Mouse (Mus musculus) MEL (cell line): Measurements from ENCODE around the gene Itga9. TPM values are rescaled to one million over a fixed set of nuclear protein-coding genes. Genes with fewer than 3 reads are reported as not detected.

Experiments used
- DNase-seq: peaks from one replicate; pipeline ENCODE4 v3.0.0; 2011; ENCODE audit warnings: low read depth, low spot score
- H3K27ac ChIP-seq: 2 replicates; pipeline ENCODE4 v1.5.1; 2012; ENCODE audit warnings: low read depth, mild to moderate bottlenecking, control low read depth, low read length, moderate library complexity; ENCODE audit not compliant: control insufficient read depth
- H3K27me3 ChIP-seq, 2 experiments: fragments of 150-350 bp in 1 of 2; sonication (generic) in 1 of 2; 2 replicates each; pipeline ENCODE4 v1.6.1; 2012; ENCODE audit warnings: low read length in 2 of 2, mild to moderate bottlenecking in 2 of 2, improper control_type of control experiment in 1 of 2, moderate library complexity in 1 of 2; ENCODE audit not compliant: insufficient read depth in 2 of 2, control insufficient read depth in 1 of 2
- H3K36me3 ChIP-seq, 2 experiments: 2 replicates each; pipeline ENCODE4 v1.6.1; 2012 to 2014; ENCODE audit warnings: low read length in 2 of 2, improper control_type of control experiment in 1 of 2, inconsistent platforms in 1 of 2, mild to moderate bottlenecking in 1 of 2; ENCODE audit not compliant: insufficient read depth in 2 of 2, control insufficient read depth in 1 of 2
- H3K4me1 ChIP-seq, 2 experiments: fragments of 150-350 bp in 1 of 2; sonication (generic) in 1 of 2; 2 replicates each; pipeline ENCODE4 v1.6.1; 2012; ENCODE audit warnings: low read length in 2 of 2, improper control_type of control experiment in 1 of 2, mild to moderate bottlenecking in 1 of 2; ENCODE audit not compliant: insufficient read depth in 2 of 2, control insufficient read depth in 1 of 2
- H3K4me3 ChIP-seq, 2 experiments: fragments of 150-350 bp in 1 of 2; sonication (generic) in 1 of 2; 2 replicates each; pipeline ENCODE4 v1.5.1; 2012; ENCODE audit warnings: low read depth in 2 of 2, low read length in 2 of 2, mild to moderate bottlenecking in 2 of 2, moderate library complexity in 2 of 2, control low read depth in 1 of 2, improper control_type of control experiment in 1 of 2; ENCODE audit not compliant: control insufficient read depth in 1 of 2, insufficient read depth in 1 of 2
- H3K79me2 ChIP-seq: 2 replicates; pipeline ENCODE4 v1.6.1; 2012; ENCODE audit warnings: mild to moderate bottlenecking, low read length, moderate library complexity; ENCODE audit not compliant: control insufficient read depth, poor library complexity, insufficient read depth
- H3K9ac ChIP-seq: 2 replicates; pipeline ENCODE4 v1.6.1; 2012; ENCODE audit warnings: low read depth, mild to moderate bottlenecking, control low read depth, low read length, moderate library complexity; ENCODE audit not compliant: control insufficient read depth, poor library complexity, severe bottlenecking
- H3K9me3 ChIP-seq: fragments of 150-350 bp; sonication (generic); replicated peaks from 2 replicates; pipeline ENCODE4 v1.6.1; 2012; ENCODE audit warnings: mild to moderate bottlenecking, low read length, improper control_type of control experiment, moderate library complexity; ENCODE audit not compliant: insufficient read depth
- BHLHE40 ChIP-seq: IDR thresholded peaks from 2 replicates; pipeline ENCODE4 v1.6.1; 2012; ENCODE audit warnings: low read depth, mild to moderate bottlenecking, inconsistent platforms, low read length, improper control_type of control experiment, borderline replicate concordance
- CHD1 ChIP-seq: IDR thresholded peaks from 2 replicates; pipeline ENCODE4 v1.6.1; 2012; ENCODE audit warnings: low read depth, mild to moderate bottlenecking, inconsistent platforms, low read length, improper control_type of control experiment
- CHD2 ChIP-seq: IDR thresholded peaks from 2 replicates; pipeline ENCODE4 v1.6.1; 2011; ENCODE audit warnings: low read length, improper control_type of control experiment
- CTCF ChIP-seq, 3 experiments: IDR thresholded peaks in 2 of 3; conservative IDR thresholded peaks in 1 of 3; 2 replicates each; pipeline ENCODE4 v1.5.1; 2011 to 2012; ENCODE audit warnings: low read length in 3 of 3, low read depth in 2 of 3, mild to moderate bottlenecking in 2 of 3, improper control_type of control experiment in 1 of 3, inconsistent platforms in 1 of 3, mixed read lengths in 1 of 3, moderate library complexity in 1 of 3; ENCODE audit not compliant: control insufficient read depth in 1 of 3, insufficient read depth in 1 of 3, poor library complexity in 1 of 3, severe bottlenecking in 1 of 3
- E2F4 ChIP-seq: IDR thresholded peaks from 2 replicates; pipeline ENCODE4 v1.6.1; 2011; ENCODE audit warnings: low read depth, low read length, improper control_type of control experiment, borderline replicate concordance
- EP300 ChIP-seq, 2 experiments: IDR thresholded peaks; 2 replicates each; pipeline ENCODE4 v1.6.1; 2011; ENCODE audit warnings: improper control_type of control experiment in 2 of 2, low read length in 2 of 2, low read depth in 1 of 2, mild to moderate bottlenecking in 1 of 2
- ETS1 ChIP-seq: IDR thresholded peaks from 2 replicates; pipeline ENCODE4 v1.6.1; 2012; ENCODE audit warnings: low read depth, mild to moderate bottlenecking, inconsistent platforms, low read length, improper control_type of control experiment, moderate library complexity
- GABPA ChIP-seq: IDR thresholded peaks from 2 replicates; pipeline ENCODE4 v1.6.1; 2012; ENCODE audit warnings: low read depth, mild to moderate bottlenecking, inconsistent platforms, low read length, improper control_type of control experiment, moderate library complexity
- HCFC1 ChIP-seq: IDR thresholded peaks from 2 replicates; pipeline ENCODE4 v1.6.1; 2012; ENCODE audit warnings: low read depth, mild to moderate bottlenecking, inconsistent platforms, low read length, improper control_type of control experiment, moderate library complexity
- JUND ChIP-seq: IDR thresholded peaks from 2 replicates; pipeline ENCODE4 v1.6.1; 2011; ENCODE audit warnings: low read depth, mild to moderate bottlenecking, improper control_type of control experiment, low read length
- KAT2A ChIP-seq: conservative IDR thresholded peaks from 2 replicates; pipeline ENCODE4 v1.6.1; 2012; ENCODE audit warnings: low read depth, low read length, improper control_type of control experiment, inconsistent platforms
- MAX ChIP-seq: IDR thresholded peaks from 2 replicates; pipeline ENCODE4 v1.6.1; 2011; ENCODE audit warnings: low read length, improper control_type of control experiment
- MAZ ChIP-seq: IDR thresholded peaks from 2 replicates; pipeline ENCODE4 v1.6.1; 2012; ENCODE audit warnings: low read depth, mild to moderate bottlenecking, inconsistent platforms, low read length, improper control_type of control experiment
- MEF2A ChIP-seq: IDR thresholded peaks from 2 replicates; pipeline ENCODE4 v1.6.1; 2014; ENCODE audit warnings: low read depth, mild to moderate bottlenecking, inconsistent platforms, low read length, improper control_type of control experiment; ENCODE audit not compliant: poor library complexity, insufficient replicate concordance, severe bottlenecking; ENCODE audit errors: extremely low read depth
- MXI1 ChIP-seq: IDR thresholded peaks from 2 replicates; pipeline ENCODE4 v1.6.1; 2011; ENCODE audit warnings: mild to moderate bottlenecking, low read depth, low read length, improper control_type of control experiment
- MYC ChIP-seq: IDR thresholded peaks from 2 replicates; pipeline ENCODE4 v1.6.1; 2011; ENCODE audit warnings: low read depth, mild to moderate bottlenecking, low read length, improper control_type of control experiment, moderate library complexity
- NRF1 ChIP-seq: IDR thresholded peaks from 2 replicates; pipeline ENCODE4 v1.6.1; 2014; ENCODE audit warnings: low read depth, mild to moderate bottlenecking, inconsistent platforms, low read length, improper control_type of control experiment, moderate library complexity; ENCODE audit not compliant: poor library complexity, insufficient read depth, severe bottlenecking
- POLR2AphosphoS2 ChIP-seq: IDR thresholded peaks from 2 replicates; pipeline ENCODE4 v1.6.1; 2011; ENCODE audit warnings: low read length, improper control_type of control experiment
- POLR2AphosphoS5 ChIP-seq: IDR thresholded peaks from 2 replicates; pipeline ENCODE4 v1.6.1; 2012; ENCODE audit warnings: low read depth, borderline replicate concordance, mild to moderate bottlenecking, inconsistent platforms, low read length, moderate library complexity, mixed read lengths
- RAD21 ChIP-seq: IDR thresholded peaks from 2 replicates; pipeline ENCODE4 v1.6.1; 2011; ENCODE audit warnings: mild to moderate bottlenecking, low read depth, low read length, improper control_type of control experiment
- RCOR1 ChIP-seq: IDR thresholded peaks from 2 replicates; pipeline ENCODE4 v1.6.1; 2012; ENCODE audit warnings: low read depth, mild to moderate bottlenecking, inconsistent platforms, low read length, improper control_type of control experiment
- SIN3A ChIP-seq: IDR thresholded peaks from 2 replicates; pipeline ENCODE4 v1.6.1; 2012; ENCODE audit warnings: low read length, improper control_type of control experiment, inconsistent platforms
- SMC3 ChIP-seq: IDR thresholded peaks from 2 replicates; pipeline ENCODE4 v1.6.1; 2011; ENCODE audit warnings: low read depth, low read length, improper control_type of control experiment
- TBP ChIP-seq: IDR thresholded peaks from 2 replicates; pipeline ENCODE4 v1.8.0; 2011; ENCODE audit warnings: low read depth, low read length, improper control_type of control experiment
- TCF12 ChIP-seq: IDR thresholded peaks from 2 replicates; pipeline ENCODE4 v1.6.1; 2014; ENCODE audit warnings: low read depth, mild to moderate bottlenecking, inconsistent platforms, low read length, improper control_type of control experiment, moderate library complexity
- UBTF ChIP-seq: IDR thresholded peaks from 2 replicates; pipeline ENCODE4 v1.6.1; 2012; ENCODE audit warnings: low read depth, mild to moderate bottlenecking, inconsistent platforms, low read length, improper control_type of control experiment, moderate library complexity, borderline replicate concordance; ENCODE audit not compliant: insufficient read depth
- USF1 ChIP-seq: IDR thresholded peaks from 2 replicates; pipeline ENCODE4 v1.6.1; 2014; ENCODE audit warnings: low read depth, mild to moderate bottlenecking, inconsistent platforms, low read length, improper control_type of control experiment, moderate library complexity
- USF2 ChIP-seq, 2 experiments: IDR thresholded peaks; 2 replicates each; pipeline ENCODE4 v1.6.1; 2011 to 2012; ENCODE audit warnings: improper control_type of control experiment in 2 of 2, low read length in 2 of 2, borderline replicate concordance in 1 of 2, inconsistent platforms in 1 of 2, low read depth in 1 of 2, mild to moderate bottlenecking in 1 of 2; ENCODE audit not compliant: insufficient read depth in 1 of 2
- ZC3H11A ChIP-seq: IDR thresholded peaks from 2 replicates; pipeline ENCODE4 v1.6.1; 2012; ENCODE audit warnings: low read depth, mild to moderate bottlenecking, inconsistent platforms, low read length, improper control_type of control experiment
- ZKSCAN1 ChIP-seq: IDR thresholded peaks from 2 replicates; pipeline ENCODE4 v1.6.1; 2012; ENCODE audit warnings: low read depth, mild to moderate bottlenecking, inconsistent platforms, low read length, improper control_type of control experiment, moderate library complexity
- ZMIZ1 ChIP-seq: IDR thresholded peaks from 2 replicates; pipeline ENCODE4 v1.6.1; 2012; ENCODE audit warnings: low read depth, mild to moderate bottlenecking, inconsistent platforms, low read length, improper control_type of control experiment, moderate library complexity
- polyA plus RNA-seq, 2 experiments: library from polyadenylated mRNA; stranded (reverse) in 1 of 2; unstranded in 1 of 2; fragments of >175 nt in 1 of 2; fragments of >200 nt in 1 of 2; gene quantifications; 2 replicates each; pipeline versions ENCODE4 v1.2.1 to v1.2.4; 2012; ENCODE audit warnings: low replicate concordance in 2 of 2, low read depth in 1 of 2; ENCODE audit not compliant: insufficient read length in 2 of 2, insufficient read depth in 1 of 2, missing spikeins in 1 of 2
- total RNA-seq: library from RNA; depleted of rRNA; stranded (reverse); fragments of 300-350 nt; gene quantifications from 2 replicates; pipeline ENCODE4 v1.2.3, GENCODE M21; 2012

The Itga9 gene
- total and polyA plus RNA-seq, 3 experiments, result 0.19 to 0.21 TPM; not detected in 1

- Histone ChIP-seq H3K27ac (no peak overlapping the region), H3K79me2 (no peaks in the 10 kb centered on the region), H3K4me1 (peaks cover 3 to 6% of the 10 kb centered on the region in 2 experiments; a peak in 1 of 4 replicates), H3K4me3 (no peak overlapping the region), H3K9ac (no peak overlapping the region), H3K36me3 (no peaks in the 10 kb centered on the region; a peak in 1 of 4 replicates), H3K9me3 (no peaks in the 10 kb centered on the region), H3K27me3 (no peaks in the 10 kb centered on the region)
- TF ChIP-seq TCF12, result no peak
- TF ChIP-seq MYC, result no peak
- TF ChIP-seq MXI1, result no peak
- TF ChIP-seq CHD1, result no peak
- no peak for TF ChIP-seq KAT2A
- no peak for TF ChIP-seq ETS1
- no peak for TF ChIP-seq USF1
- TF ChIP-seq ZKSCAN1, result no peak
- no peak for TF ChIP-seq POLR2AphosphoS2
- TF ChIP-seq RCOR1, result no peak
- peak; percentile 87 for TF ChIP-seq SMC3
- no peak for TF ChIP-seq UBTF
- no peak for TF ChIP-seq E2F4
- no peak for TF ChIP-seq NRF1
- TF ChIP-seq RAD21, result peak; percentile 80
- TF ChIP-seq USF2 (IDR thresholded peaks at IDR 0.05; ENCODE audit: borderline replicate concordance in 1 of 2, insufficient read depth in 1 of 2, low read depth in 1 of 2, low read length in 2 of 2), result no peak
- TF ChIP-seq HCFC1, result no peak
- no peak for TF ChIP-seq CHD2
- TF ChIP-seq JUND, result no peak
- TF ChIP-seq ZC3H11A, result peak; percentile 77
- TF ChIP-seq ZMIZ1, result no peak
- no peak for TF ChIP-seq MEF2A
- TF ChIP-seq GABPA, result no peak
- peak; percentile 63 to 85 (median 65) for TF ChIP-seq CTCF (IDR thresholded peaks at IDR 0.05 in 2 of 3, conservative IDR thresholded peaks at IDR 0.05 in 1 of 3; ENCODE audit: control insufficient read depth in 1 of 3, insufficient read depth in 1 of 3, low read depth in 2 of 3, low read length in 3 of 3, poor library complexity in 1 of 3, severe bottlenecking in 1 of 3)
- no peak for TF ChIP-seq EP300 (IDR thresholded peaks at IDR 0.05; ENCODE audit: low read depth in 1 of 2, low read length in 2 of 2)
- TF ChIP-seq MAZ, result no peak
- TF ChIP-seq POLR2AphosphoS5, result no peak
- no peak for TF ChIP-seq BHLHE40
- no peak for TF ChIP-seq TBP
- TF ChIP-seq MAX, result no peak
- no peak for TF ChIP-seq SIN3A
- DNase-seq, result peak; percentile 64
Observed at GRCm38 (mm10) chr9:118871089-118871488, 264.6 kb downstream of the Itga9 start.
